Mouse (Mus musculus) kidney, adult 2 months (tissue): ENCODE measurements around the gene Fbxw2.
"Not testable (repeated sequence)": the region's sequence is repeated elsewhere in the genome, so short reads cannot be mapped to it uniquely, and the experiment has no call there.

Source experiments
- CTCF ChIP-seq: fragments of 200-500 bp; conservative IDR thresholded peaks from 2 replicates; pipeline ENCODE4 v1.5.1; 2011; ENCODE audit warnings: low read depth, mild to moderate bottlenecking, control low read depth, low read length, moderate library complexity, mixed read lengths; ENCODE audit not compliant: insufficient read depth, insufficient read length
- POLR2A ChIP-seq: fragments of 200-500 bp; IDR thresholded peaks from one replicate; pipeline ENCODE4 v1.6.1; 2011; ENCODE audit warnings: low read depth, low read length, control low read depth

- TF ChIP-seq POLR2A, CTCF: not testable (repeated sequence)
These were observed 6.8 kb upstream of the Fbxw2 start, which contains the start of gene Gm34653 for GRCm38 (mm10) chr2:34832766-34833457.
